Mouse (Mus musculus): ENCODE data around the gene Nlrp4b. TPM values are rescaled to one million over a fixed set of nuclear protein-coding genes. Genes with fewer than 3 reads are reported as not detected.
"Not testable (repeated sequence)": the region's sequence is repeated elsewhere in the genome, so short reads cannot be mapped to it uniquely, and the experiment has no call there.

The Nlrp4b gene
- polyA plus RNA-seq (2015; fragmentation: Nextera tagmentation; extraction: Ambion mirVana): not detected in 2 replicates

DNA sequence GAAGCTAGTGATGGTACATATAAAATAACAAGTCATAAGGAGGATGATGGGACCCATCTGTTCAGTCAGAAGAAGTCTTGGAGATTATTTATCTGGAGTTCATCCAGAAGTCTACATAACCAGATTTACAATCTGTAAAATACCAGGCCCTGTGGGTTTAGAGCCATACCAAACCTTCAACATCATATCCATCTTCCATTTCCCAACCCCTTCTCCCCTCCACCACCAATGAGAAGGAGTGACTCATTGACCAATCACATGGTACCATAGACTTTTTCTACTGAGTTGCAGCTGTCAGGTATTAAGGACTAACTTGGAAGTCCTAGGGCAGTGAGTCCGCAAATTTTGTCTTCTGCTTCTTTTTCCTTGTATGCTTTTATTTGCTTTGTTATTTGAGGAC, at the start of gene Nlrp4b:
TSS of gene Nlrp4b (plus strand) at position 301 of the 400 bp plus-strand sequence.
- 83% methylated on average over 1 of the region's 1 CpGs for WGBS
- no peak for ATAC-seq (ENCODE audit: low read depth)
- no peak within 1 kb of the TSS for H3K27ac ChIP-seq (ENCODE audit: low read length)
- no peaks in the 10 kb centered on the region for H3K4me1 ChIP-seq (replicated peaks; ENCODE audit: control insufficient read depth, insufficient read depth, low read length)
- H3K9me3 ChIP-seq (ENCODE audit: control insufficient read depth, low read length): peaks cover 2% of the 10 kb centered on the region; the same call in 1 of the 2 replicates
- H3K36me3 ChIP-seq (ENCODE audit: control insufficient read depth, insufficient read depth, low read length): no peaks in the 10 kb centered on the region
- no peak within 1 kb of the TSS for H3K9ac ChIP-seq (ENCODE audit: low read length)
- H3K4me3 ChIP-seq (ENCODE audit: low read length): no peak within 1 kb of the TSS
- H3K4me2 ChIP-seq (ENCODE audit: low read depth, low read length): no peak within 1 kb of the TSS
- H3K27me3 ChIP-seq (ENCODE audit: control insufficient read depth, insufficient read depth, low read depth, low read length): no peaks in the 10 kb centered on the region

GRCm38 (mm10) chr7:10754264-10754663, 66.7 kb downstream of the Nlrp4b start, which contains the start of gene Vmn1r71:
TSS of gene Vmn1r71 (minus strand) at chr7:10754364.
- Histone ChIP-seq H3K4me3 (ENCODE audit: low read length) (no peak within 1 kb of the TSS), H3K9ac (ENCODE audit: low read length) (no peak within 1 kb of the TSS), H3K4me2 (ENCODE audit: low read depth, low read length) (no peak within 1 kb of the TSS), H3K36me3 (ENCODE audit: control insufficient read depth, insufficient read depth, low read length) (no peaks in the 10 kb centered on the region), H3K4me1 (replicated peaks; ENCODE audit: control insufficient read depth, insufficient read depth, low read length) (no peaks in the 10 kb centered on the region), H3K27me3 (ENCODE audit: control insufficient read depth, insufficient read depth, low read depth, low read length) (no peaks in the 10 kb centered on the region), H3K27ac (ENCODE audit: low read length) (no peak within 1 kb of the TSS), H3K9me3 (ENCODE audit: control insufficient read depth, low read length) (peaks cover 3% of the 10 kb centered on the region)
- ATAC-seq (ENCODE audit: low read depth): no peak

DNA sequence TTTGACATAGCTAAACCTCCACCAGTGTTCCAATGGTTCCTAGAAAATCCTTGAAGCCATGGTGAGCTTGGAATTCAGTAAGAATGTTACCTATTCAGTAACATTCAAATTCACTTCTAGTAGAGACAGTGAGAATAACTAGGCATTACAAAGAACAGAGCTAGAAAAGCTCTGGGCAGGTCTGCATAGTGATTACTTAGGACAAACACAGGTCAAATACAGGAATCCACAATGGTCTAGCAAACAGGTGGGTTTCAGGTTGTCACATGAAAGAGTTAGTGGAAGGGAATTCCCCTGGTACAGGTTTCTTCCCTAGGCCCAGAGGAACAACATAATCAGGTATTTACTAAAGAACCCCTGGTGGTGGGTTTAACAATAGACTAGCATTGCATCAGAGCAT, 70.0 kb downstream of the Nlrp4b start:
- H3K36me3 ChIP-seq (ENCODE audit: control insufficient read depth, insufficient read depth, low read length); H3K4me2 ChIP-seq (ENCODE audit: low read depth, low read length); H3K9ac ChIP-seq (ENCODE audit: low read length); H3K27ac ChIP-seq (ENCODE audit: low read length); H3K9me3 ChIP-seq (ENCODE audit: control insufficient read depth, low read length); H3K4me3 ChIP-seq (ENCODE audit: low read length); H3K27me3 ChIP-seq (ENCODE audit: control insufficient read depth, insufficient read depth, low read depth, low read length); ATAC-seq (ENCODE audit: low read depth); H3K4me1 ChIP-seq (replicated peaks; ENCODE audit: control insufficient read depth, insufficient read depth, low read length): not testable (repeated sequence)

Other genes starting within 250 kb of the Nlrp4b start
- not detected in 2 replicates for gene Vmn1r67, start 244.5 kb upstream of the Nlrp4b start, polyA plus RNA-seq (2015; fragmentation: Nextera tagmentation; extraction: Ambion mirVana)
- gene Zik1, start 192.4 kb upstream of the Nlrp4b start, polyA plus RNA-seq (2015; fragmentation: Nextera tagmentation; extraction: Ambion mirVana): 8.3 and 9.6 TPM in 2 replicates
- not detected in 2 replicates for gene Vmn1r68, start 129.3 kb upstream of the Nlrp4b start, polyA plus RNA-seq (2015; fragmentation: Nextera tagmentation; extraction: Ambion mirVana)
- gene Vmn1r69, start 74.1 kb upstream of the Nlrp4b start, polyA plus RNA-seq (2015; fragmentation: Nextera tagmentation; extraction: Ambion mirVana): not detected in 2 replicates
- not detected in 2 replicates for gene Vmn1r70, start 56.3 kb upstream of the Nlrp4b start, polyA plus RNA-seq (2015; fragmentation: Nextera tagmentation; extraction: Ambion mirVana)
- not detected in 2 replicates for gene Vmn1r71, start 66.6 kb downstream of the Nlrp4b start, polyA plus RNA-seq (2015; fragmentation: Nextera tagmentation; extraction: Ambion mirVana)
- gene Zscan4b, start 217.3 kb downstream of the Nlrp4b start, polyA plus RNA-seq (2015; fragmentation: Nextera tagmentation; extraction: Ambion mirVana): not detected in 2 replicates